Mouse (Mus musculus) heart, embryonic 12.5 days (tissue): Measurements from ENCODE around the gene Jmjd1c. TPM values are rescaled to one million over a fixed set of nuclear protein-coding genes. Genes with fewer than 3 reads are reported as not detected.
A peak's percentile ranks its signal among the peaks of the same experiment; 100 is the strongest.

Experiments used
- ATAC-seq: fragments of 200-750 bp; cut with Nextera tagmentation; 2 replicates; pipeline ENCODE4 v1.8.0; 2017; ENCODE audit warnings: moderate TSS enrichment, moderate library complexity; ENCODE audit not compliant: insufficient number of reproducible peaks, low FRiP score
- H3K27ac ChIP-seq: fragments of 300-500 bp; sonication (generic); 2 replicates; pipeline ENCODE4 v1.5.1; 2016; ENCODE audit warnings: mild to moderate bottlenecking, moderate library complexity; ENCODE audit not compliant: poor library complexity, severe bottlenecking
- H3K27me3 ChIP-seq: fragments of 300-500 bp; sonication (generic); replicated peaks from 2 replicates; pipeline ENCODE4 v1.6.1; 2016; ENCODE audit warnings: mild to moderate bottlenecking, moderate library complexity
- H3K36me3 ChIP-seq: fragments of 300-500 bp; sonication (generic); 2 replicates; pipeline ENCODE4 v1.6.1; 2016; ENCODE audit warnings: mild to moderate bottlenecking, moderate library complexity
- H3K4me1 ChIP-seq: fragments of 300-500 bp; sonication (generic); replicated peaks from 2 replicates; pipeline ENCODE4 v1.6.1; 2016; ENCODE audit warnings: mild to moderate bottlenecking
- H3K4me2 ChIP-seq: fragments of 300-500 bp; sonication (generic); 2 replicates; pipeline ENCODE4 v1.6.1; 2016; ENCODE audit warnings: mild to moderate bottlenecking, moderate library complexity
- H3K4me3 ChIP-seq: fragments of 300-500 bp; sonication (generic); 2 replicates; pipeline ENCODE4 v1.5.1; 2016; ENCODE audit warnings: mild to moderate bottlenecking
- H3K9ac ChIP-seq: fragments of 300-500 bp; sonication (generic); 2 replicates; pipeline ENCODE4 v1.6.1; 2016; ENCODE audit warnings: mild to moderate bottlenecking, moderate library complexity
- H3K9me3 ChIP-seq: fragments of 300-500 bp; sonication (generic); replicated peaks from 2 replicates; pipeline ENCODE4 v1.6.1; 2016; ENCODE audit warnings: mild to moderate bottlenecking, moderate library complexity
- WGBS: fragments of 180-500 bp; shearing (Covaris S2); methylation state at CpG from one replicate; pipeline ENCODE4 v1.1.7; 2016; 5-methylcytosine and 5-hydroxymethylcytosine counted together
- polyA plus RNA-seq: library from polyadenylated mRNA; unstranded; fragments of >200 nt; fragmentation: Nextera tagmentation; extraction: Ambion mirVana; gene quantifications from 2 replicates; pipeline ENCODE4 v1.2.1, GENCODE M21; 2016

Jmjd1c gene
- polyA plus RNA-seq, 1 experiment from 2014 or later = 37.9 TPM

- WGBS = 90% methylated on average over 8 of the region's 8 CpGs
- H3K9ac ChIP-seq = no peak overlapping the region
Measured at GRCm38 (mm10) chr10:67073577-67073976, 22.3 kb upstream of the Jmjd1c start.

GRCm38 (mm10) chr10:67075931-67076878 is 19.7 kb upstream of the Jmjd1c start:
- Histone ChIP-seq H3K36me3 (no peaks in the 10 kb centered on the region), H3K9me3 (no peaks in the 10 kb centered on the region), H3K4me2 (no peak overlapping the region), H3K27ac (no peak overlapping the region), H3K27me3 (no peaks in the 10 kb centered on the region), H3K9ac (no peak overlapping the region), H3K4me1 (peaks cover 32% of the 10 kb centered on the region), H3K4me3 (no peak overlapping the region)
- 71% methylated on average over 21 of the region's 21 CpGs for WGBS
- no peak for ATAC-seq

More at GRCm38 (mm10) chr10:67073577-67073976, 22.3 kb upstream of the Jmjd1c start:
- Histone ChIP-seq H3K9me3 (no peaks in the 10 kb centered on the region), H3K4me1 (peaks cover 22% of the 10 kb centered on the region), H3K27me3 (no peaks in the 10 kb centered on the region), H3K27ac (no peak overlapping the region), H3K4me3 (no peak overlapping the region), H3K36me3 (no peaks in the 10 kb centered on the region), H3K4me2 (no peak overlapping the region)
- ATAC-seq = no peak

- H3K27ac ChIP-seq = peak overlapping the region; percentile 20; the same call in 1 of the 2 replicates
- H3K4me3 ChIP-seq = no peak overlapping the region
- WGBS = 47% methylated on average over 4 of the region's 4 CpGs
- ATAC-seq = peak; percentile 48; the same call in 1 of the 2 replicates
- no peak overlapping the region for H3K4me2 ChIP-seq
- peaks cover 34% of the 10 kb centered on the region for H3K4me1 ChIP-seq
- H3K27me3 ChIP-seq = no peaks in the 10 kb centered on the region
- no peaks in the 10 kb centered on the region for H3K36me3 ChIP-seq
- H3K9me3 ChIP-seq = no peaks in the 10 kb centered on the region
- no peak overlapping the region for H3K9ac ChIP-seq
Measured at GRCm38 (mm10) chr10:67079030-67079429, 16.9 kb upstream of the Jmjd1c start.

GRCm38 (mm10) chr10:67081206-67082007 is 14.5 kb upstream of the Jmjd1c start:
- no peaks in the 10 kb centered on the region for H3K27me3 ChIP-seq
- H3K9ac ChIP-seq = no peak overlapping the region
- no peaks in the 10 kb centered on the region for H3K9me3 ChIP-seq
- no peak for ATAC-seq
- H3K27ac ChIP-seq = no peak overlapping the region
- H3K4me2 ChIP-seq = no peak overlapping the region
- 80% methylated on average over 18 of the region's 18 CpGs for WGBS
- H3K36me3 ChIP-seq = no peaks in the 10 kb centered on the region
- peaks cover 42% of the 10 kb centered on the region for H3K4me1 ChIP-seq
- H3K4me3 ChIP-seq = no peak overlapping the region

- no peak for ATAC-seq
- H3K4me3 ChIP-seq = no peak overlapping the region
- peaks cover 2% of the 10 kb centered on the region; the same call in 1 of the 2 replicates for H3K36me3 ChIP-seq
- H3K4me2 ChIP-seq = no peak overlapping the region
- H3K27me3 ChIP-seq = no peaks in the 10 kb centered on the region
- no peak overlapping the region for H3K9ac ChIP-seq
- 0 out of 2 replicates have a peak, but pooled peaks cover under 1% of the 10 kb centered on the region for H3K9me3 ChIP-seq
- peaks cover 50% of the 10 kb centered on the region for H3K4me1 ChIP-seq
- no peak overlapping the region for H3K27ac ChIP-seq
- 81% methylated on average over 4 of the region's 4 CpGs for WGBS
Measured at GRCm38 (mm10) chr10:67082531-67082930, 13.4 kb upstream of the Jmjd1c start.

GRCm38 (mm10) chr10:67083446-67084166 is 12.3 kb upstream of the Jmjd1c start:
- 63% methylated on average over 10 of the region's 10 CpGs for WGBS
- no peaks in the 10 kb centered on the region for H3K27me3 ChIP-seq
- H3K27ac ChIP-seq = no peak overlapping the region
- H3K4me2 ChIP-seq = no peak overlapping the region
- no peak for ATAC-seq
- H3K36me3 ChIP-seq = peaks cover 6% of the 10 kb centered on the region; the same call in 1 of the 2 replicates
- H3K4me1 ChIP-seq = peaks cover 49% of the 10 kb centered on the region
- H3K9ac ChIP-seq = no peak overlapping the region
- H3K9me3 ChIP-seq = 0 out of 2 replicates have a peak, but pooled peaks cover 5% of the 10 kb centered on the region
- no peak overlapping the region for H3K4me3 ChIP-seq

GRCm38 (mm10) chr10:67085124-67085523 is 10.8 kb upstream of the Jmjd1c start:
- Histone ChIP-seq H3K4me3 (no peak overlapping the region), H3K4me1 (peaks cover 45% of the 10 kb centered on the region), H3K9me3 (0 out of 2 replicates have a peak, but pooled peaks cover 5% of the 10 kb centered on the region), H3K9ac (no peak overlapping the region), H3K4me2 (no peak overlapping the region), H3K27ac (no peak overlapping the region), H3K36me3 (peaks cover 6% of the 10 kb centered on the region; the same call in 1 of the 2 replicates), H3K27me3 (no peaks in the 10 kb centered on the region)
- 91% methylated on average over 10 of the region's 10 CpGs for WGBS
- ATAC-seq = no peak

GRCm38 (mm10) chr10:67085916-67086315 is 10.0 kb upstream of the Jmjd1c start:
- peaks cover 42% of the 10 kb centered on the region for H3K4me1 ChIP-seq
- 90% methylated on average over 7 of the region's 7 CpGs for WGBS
- H3K36me3 ChIP-seq = peaks cover 6% of the 10 kb centered on the region; the same call in 1 of the 2 replicates
- no peak overlapping the region for H3K27ac ChIP-seq
- H3K9me3 ChIP-seq = 0 out of 2 replicates have a peak, but pooled peaks cover 5% of the 10 kb centered on the region
- no peaks in the 10 kb centered on the region for H3K27me3 ChIP-seq
- no peak overlapping the region for H3K4me3 ChIP-seq
- no peak overlapping the region for H3K4me2 ChIP-seq
- no peak overlapping the region for H3K9ac ChIP-seq
- no peak for ATAC-seq

- Histone ChIP-seq H3K27me3 (no peaks in the 10 kb centered on the region), H3K4me1 (peaks cover 33% of the 10 kb centered on the region), H3K4me2 (no peak overlapping the region), H3K4me3 (no peak overlapping the region), H3K9ac (no peak overlapping the region), H3K27ac (0 out of 2 replicates have a peak overlapping the region, but pooled peaks have one; percentile 15), H3K9me3 (0 out of 2 replicates have a peak, but pooled peaks cover 5% of the 10 kb centered on the region), H3K36me3 (peaks cover 6% of the 10 kb centered on the region; the same call in 1 of the 2 replicates)
- no peak for ATAC-seq
- WGBS = 82% methylated on average over 5 of the region's 5 CpGs
Measured at GRCm38 (mm10) chr10:67087447-67088226, 8.3 kb upstream of the Jmjd1c start.

- no peak overlapping the region for H3K9ac ChIP-seq
- H3K27me3 ChIP-seq = no peaks in the 10 kb centered on the region
- no peak for ATAC-seq
- no peak overlapping the region for H3K4me2 ChIP-seq
- H3K4me1 ChIP-seq = peaks cover 38% of the 10 kb centered on the region
- peaks cover 6% of the 10 kb centered on the region; the same call in 1 of the 2 replicates for H3K36me3 ChIP-seq
- no peak overlapping the region for H3K4me3 ChIP-seq
- H3K27ac ChIP-seq = no peak overlapping the region
- 82% methylated on average over 4 of the region's 4 CpGs for WGBS
- H3K9me3 ChIP-seq = 0 out of 2 replicates have a peak, but pooled peaks cover 5% of the 10 kb centered on the region
Measured at GRCm38 (mm10) chr10:67090611-67091010, 5.3 kb upstream of the Jmjd1c start.
